Mouse (Mus musculus): ENCODE results near the gene Lypd1.

DNA sequence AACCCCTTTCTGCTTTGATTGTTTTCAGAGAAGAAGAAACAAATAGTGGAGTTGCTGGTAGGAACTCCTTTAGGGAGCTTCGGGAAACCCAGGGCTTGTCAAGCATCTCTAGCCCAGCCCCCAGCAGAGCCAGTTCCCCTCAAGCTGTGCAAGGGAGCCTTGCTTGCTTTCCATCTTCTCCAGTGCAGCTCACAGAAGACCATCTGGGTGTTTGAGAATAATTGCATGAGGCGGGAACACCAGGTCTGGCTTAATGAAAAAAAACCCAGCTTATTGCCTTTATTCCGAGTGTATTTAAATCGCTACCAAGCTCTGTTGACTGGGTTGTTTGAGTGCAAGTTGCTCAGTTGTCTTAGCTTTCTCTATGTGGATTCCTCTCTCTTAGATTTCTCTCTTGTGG, 89.3 kb downstream of the Lypd1 start:
- TF ChIP-seq CTCF (IDR thresholded peaks at IDR 0.05; ENCODE audit: borderline replicate concordance, extremely low read depth, insufficient read depth, insufficient read length) (no peak), POLR2A (IDR thresholded peaks at IDR 0.05; ENCODE audit: borderline replicate concordance, extremely low read depth, insufficient read depth, insufficient read length, poor library complexity, severe bottlenecking) (no peak)
